Mouse (Mus musculus) forebrain, postnatal 0 days (tissue): ENCODE data around the gene Tmem178. TPM values are rescaled to one million over a fixed set of nuclear protein-coding genes. Genes with fewer than 3 reads are reported as not detected.

Experiments used
- ATAC-seq: fragments of 200-750 bp; cut with Nextera tagmentation; 2 replicates; pipeline ENCODE4 v1.8.0; 2017; ENCODE audit warnings: mild to moderate bottlenecking, moderate library complexity
- DNase-seq: peaks from one replicate; pipeline ENCODE4 v3.0.0-alpha.2; 2015
- H3K27ac ChIP-seq: fragments of 300-500 bp; sonication (generic); 2 replicates; pipeline ENCODE4 v1.5.1; 2014; ENCODE audit warnings: low read depth, mild to moderate bottlenecking, antibody characterized with exemption, low read length, moderate library complexity, mixed read lengths
- H3K27me3 ChIP-seq: fragments of 300-500 bp; sonication (generic); 2 replicates; pipeline ENCODE4 v1.6.1; 2014; ENCODE audit warnings: mild to moderate bottlenecking, low read length, mixed read lengths; ENCODE audit not compliant: insufficient read depth
- H3K36me3 ChIP-seq: fragments of 300-500 bp; sonication (generic); 2 replicates; pipeline ENCODE4 v1.6.1; 2014; ENCODE audit warnings: mild to moderate bottlenecking, moderate library complexity; ENCODE audit not compliant: insufficient read depth
- H3K4me1 ChIP-seq: fragments of 300-500 bp; sonication (generic); 2 replicates; pipeline ENCODE4 v1.6.1; 2014; ENCODE audit warnings: antibody characterized with exemption; ENCODE audit not compliant: insufficient read depth
- H3K4me2 ChIP-seq: fragments of 300-500 bp; sonication (generic); 2 replicates; pipeline ENCODE4 v1.6.1; 2014; ENCODE audit warnings: low read depth, mild to moderate bottlenecking, moderate library complexity
- H3K4me3 ChIP-seq: fragments of 300-500 bp; sonication (generic); 2 replicates; pipeline ENCODE4 v1.5.1; 2014; ENCODE audit warnings: low read depth, low read length, mixed read lengths
- H3K9ac ChIP-seq: fragments of 300-500 bp; sonication (generic); 2 replicates; pipeline ENCODE4 v1.6.1; 2014; ENCODE audit warnings: mild to moderate bottlenecking
- H3K9me3 ChIP-seq: fragments of 300-500 bp; sonication (generic); 2 replicates; pipeline ENCODE4 v1.6.1; 2016; ENCODE audit warnings: low read length
- CTCF ChIP-seq: sonication (generic); IDR thresholded peaks from 2 replicates; pipeline ENCODE4 v1.5.1; 2016; ENCODE audit warnings: antibody characterized with exemption, control low read depth, low read depth
- WGBS: fragments of 180-500 bp; shearing (Covaris S2); extraction: QIAGEN DNeasy Blood & Tissue Kit; methylation state at CpG from one replicate; pipeline ENCODE4 v1.1.7; 2014; 5-methylcytosine and 5-hydroxymethylcytosine counted together
- polyA plus RNA-seq: library from polyadenylated mRNA; unstranded; fragments of >200 nt; fragmentation: Nextera tagmentation; extraction: Ambion mirVana; gene quantifications from 2 replicates; pipeline ENCODE4 v1.2.1, GENCODE M21; 2015
- total RNA-seq: library from RNA; depleted of rRNA; stranded (reverse); fragments of >200 nt; gene quantifications from 2 replicates; pipeline ENCODE4 v1.2.3, GENCODE M21; 2014

Tmem178 gene
- total and polyA plus RNA-seq, 2 experiments from 2014 or later = 33.3 to 34.0 TPM

DNA sequence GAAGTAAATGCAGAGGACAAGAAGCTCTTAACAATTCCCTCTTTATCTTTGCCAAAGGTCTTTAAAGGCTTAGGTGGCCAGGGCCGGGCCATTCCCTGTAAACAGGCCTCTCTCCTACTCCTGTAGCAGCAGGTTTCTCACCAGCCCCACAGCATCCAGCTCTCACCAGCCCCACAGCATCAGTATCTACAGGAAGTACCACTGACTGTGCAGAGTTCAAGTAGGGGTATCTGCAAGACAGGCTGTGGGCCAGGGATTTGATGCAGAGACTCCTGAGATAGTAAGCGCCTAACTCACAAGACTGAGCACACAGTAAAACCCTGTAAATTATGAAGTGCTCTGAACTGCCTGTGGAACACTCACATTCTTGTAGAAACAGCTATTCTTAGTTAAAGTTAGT is 88.5 kb downstream of the Tmem178 start:
- no peak for TF ChIP-seq CTCF
- Histone ChIP-seq H3K4me1 (no peaks in the 10 kb centered on the region), H3K9me3 (no peaks in the 10 kb centered on the region), H3K27ac (no peak overlapping the region), H3K9ac (no peak overlapping the region), H3K27me3 (no peaks in the 10 kb centered on the region), H3K36me3 (peaks cover 20% of the 10 kb centered on the region), H3K4me3 (no peak overlapping the region), H3K4me2 (no peak overlapping the region)
- DNase-seq (no peak), ATAC-seq (no peak)
- WGBS = 77% methylated on average over 2 of the region's 2 CpGs

DNA sequence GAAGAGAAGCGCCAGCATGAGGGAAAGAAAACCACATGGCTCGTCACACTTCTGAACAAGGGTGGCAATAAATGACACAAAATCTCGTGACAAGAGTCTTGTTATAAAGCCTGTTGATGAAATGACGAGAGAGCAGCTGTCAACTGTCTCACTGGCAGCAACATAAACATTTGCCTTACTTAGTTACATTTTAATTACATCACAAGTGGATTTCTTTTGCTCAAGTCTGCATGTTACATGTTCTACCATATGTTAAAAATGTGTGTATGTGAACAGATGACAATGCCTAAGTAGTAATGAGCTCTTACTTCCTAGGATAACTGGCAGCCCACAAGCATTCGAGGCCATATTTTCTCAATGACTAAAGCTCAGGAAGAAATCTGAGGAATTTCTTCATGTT is 90.9 kb downstream of the Tmem178 start:
- no peaks in the 10 kb centered on the region for H3K4me1 ChIP-seq
- no peak overlapping the region for H3K27ac ChIP-seq
- no peak overlapping the region for H3K4me2 ChIP-seq
- no peaks in the 10 kb centered on the region for H3K27me3 ChIP-seq
- DNase-seq (peak; percentile 32), ATAC-seq (peak; percentile 65; the same call in 1 of the 2 replicates)
- H3K36me3 ChIP-seq = peaks cover 17% of the 10 kb centered on the region
- WGBS = 53% methylated on average over 5 of the region's 5 CpGs
- H3K9me3 ChIP-seq = no peaks in the 10 kb centered on the region
- TF ChIP-seq CTCF = no peak
- H3K4me3 ChIP-seq = no peak overlapping the region
- H3K9ac ChIP-seq = no peak overlapping the region

DNA sequence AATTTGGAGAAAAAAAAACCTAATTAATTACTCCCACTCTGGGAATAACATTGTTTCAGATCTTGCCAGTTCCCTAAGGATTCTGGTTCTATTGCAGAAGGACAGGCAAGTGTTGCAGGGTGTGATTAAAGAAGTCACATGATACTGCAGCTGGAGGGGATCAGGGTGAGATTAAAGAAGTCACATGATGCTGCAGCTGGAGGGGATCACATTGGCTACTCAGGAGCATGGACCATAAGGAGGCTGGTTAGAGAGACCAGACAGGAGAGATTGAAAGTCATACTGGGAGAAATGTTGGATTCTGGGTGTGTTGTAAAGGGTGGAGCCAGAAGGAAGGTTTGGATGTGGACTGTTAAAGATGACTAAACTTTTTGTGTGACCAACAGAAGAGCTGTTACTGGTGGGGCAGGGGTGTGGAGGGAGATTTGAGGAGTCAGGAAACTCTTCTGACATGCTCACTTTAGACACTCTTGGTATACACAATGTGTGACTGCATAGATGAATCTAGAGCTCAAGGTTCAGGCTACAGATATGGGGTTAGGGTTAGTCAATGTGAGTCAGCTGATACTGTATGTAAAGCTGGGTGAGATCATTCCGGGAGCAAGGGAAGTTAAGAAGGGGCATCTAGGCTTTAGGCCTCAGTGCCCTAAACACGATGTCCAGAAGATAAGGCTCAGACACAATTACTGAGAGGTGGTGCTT is 94.4 kb downstream of the Tmem178 start:
- no peaks in the 10 kb centered on the region for H3K27me3 ChIP-seq
- DNase-seq (no peak), ATAC-seq (no peak)
- peaks cover 15% of the 10 kb centered on the region for H3K36me3 ChIP-seq
- WGBS = 95% methylated on average over 2 of the region's 2 CpGs
- no peaks in the 10 kb centered on the region for H3K9me3 ChIP-seq
- no peak overlapping the region for H3K9ac ChIP-seq
- H3K4me2 ChIP-seq = no peak overlapping the region
- TF ChIP-seq CTCF = no peak
- no peak overlapping the region for H3K4me3 ChIP-seq
- no peaks in the 10 kb centered on the region for H3K4me1 ChIP-seq
- H3K27ac ChIP-seq = no peak overlapping the region

DNA sequence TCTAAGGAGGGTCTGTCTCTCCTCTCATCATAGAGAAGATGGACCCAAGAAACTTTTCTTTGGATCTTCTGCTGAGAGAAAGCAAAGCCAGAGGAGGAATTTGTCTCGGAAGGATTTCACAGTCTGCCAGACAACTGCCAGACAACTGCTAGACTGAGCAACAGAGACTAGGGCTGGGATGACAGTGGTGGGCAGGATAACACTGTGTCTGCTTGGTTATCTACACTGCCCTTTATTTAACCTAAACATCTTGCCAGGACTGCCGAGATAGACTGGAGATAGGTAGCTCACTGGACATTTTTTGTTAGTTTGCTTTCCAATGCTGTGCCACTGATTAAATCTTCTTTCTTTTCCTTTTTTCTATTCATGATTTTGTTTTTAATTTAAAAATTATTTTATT is 97.2 kb downstream of the Tmem178 start:
- no peak for TF ChIP-seq CTCF
- Histone ChIP-seq H3K4me3 (no peak overlapping the region), H3K9ac (no peak overlapping the region), H3K27ac (no peak overlapping the region), H3K4me2 (no peak overlapping the region), H3K4me1 (no peaks in the 10 kb centered on the region), H3K27me3 (no peaks in the 10 kb centered on the region), H3K36me3 (peaks cover 15% of the 10 kb centered on the region), H3K9me3 (no peaks in the 10 kb centered on the region)
- ATAC-seq (no peak), DNase-seq (no peak)
- WGBS = 83% methylated on average over 2 of the region's 2 CpGs

DNA sequence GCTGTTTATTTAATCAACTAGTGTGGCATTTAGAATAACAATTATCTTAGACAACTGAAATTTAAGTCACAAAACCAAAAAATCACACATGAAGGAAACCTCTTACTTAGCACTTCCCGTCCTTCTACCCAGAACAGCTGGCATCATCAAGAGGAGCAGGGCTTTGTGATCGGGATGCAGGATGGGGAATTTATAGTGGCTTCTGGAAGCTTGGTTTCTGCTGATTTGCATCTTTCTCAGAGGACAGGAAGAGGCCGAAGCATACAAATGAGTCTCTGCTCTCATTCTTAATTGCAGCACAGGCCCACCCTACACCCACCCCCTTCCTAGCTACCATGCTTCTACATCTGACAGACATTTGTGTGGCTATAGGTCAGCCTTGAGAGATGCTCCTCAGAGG is 99.9 kb downstream of the Tmem178 start:
- H3K4me3 ChIP-seq = no peak overlapping the region
- peaks cover 6% of the 10 kb centered on the region; the same call in 1 of the 2 replicates for H3K36me3 ChIP-seq
- H3K27me3 ChIP-seq = no peaks in the 10 kb centered on the region
- ATAC-seq = peak; percentile 67
- H3K27ac ChIP-seq = peak overlapping the region; percentile 21; the same call in 1 of the 2 replicates
- WGBS = 59% methylated on average over 3 of the region's 3 CpGs
- H3K9ac ChIP-seq = no peak overlapping the region
- peak; percentile 15 for DNase-seq
- H3K9me3 ChIP-seq = no peaks in the 10 kb centered on the region
- no peak for TF ChIP-seq CTCF
- no peaks in the 10 kb centered on the region for H3K4me1 ChIP-seq
- no peak overlapping the region for H3K4me2 ChIP-seq

DNA sequence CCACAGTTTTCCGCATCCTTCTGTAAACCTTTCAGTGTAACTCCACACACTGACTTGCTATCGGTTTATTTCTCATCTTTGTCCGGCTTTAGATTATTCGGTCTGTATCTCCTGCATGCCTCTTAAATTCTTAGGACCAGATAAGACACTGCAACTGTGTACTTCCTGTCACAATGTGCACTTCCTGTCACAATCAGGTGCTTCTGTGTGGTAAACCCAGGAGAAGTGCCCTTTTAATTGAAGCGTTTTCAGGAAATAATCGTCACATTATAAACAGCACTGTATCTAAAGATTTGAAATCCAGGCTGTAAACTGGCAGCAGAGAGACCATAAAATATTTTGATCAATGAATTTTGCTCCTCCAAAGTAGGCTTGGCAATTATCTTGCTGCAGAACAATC is 100.7 kb downstream of the Tmem178 start:
- H3K4me1 ChIP-seq = no peaks in the 10 kb centered on the region
- peaks cover 6% of the 10 kb centered on the region for H3K36me3 ChIP-seq
- no peak overlapping the region for H3K4me3 ChIP-seq
- no peak overlapping the region for H3K9ac ChIP-seq
- no peak overlapping the region for H3K27ac ChIP-seq
- no peak for TF ChIP-seq CTCF
- ATAC-seq (no peak), DNase-seq (no peak)
- H3K27me3 ChIP-seq = no peaks in the 10 kb centered on the region
- WGBS = 95% methylated on average over 6 of the region's 6 CpGs
- H3K9me3 ChIP-seq = no peaks in the 10 kb centered on the region
- no peak overlapping the region for H3K4me2 ChIP-seq

DNA sequence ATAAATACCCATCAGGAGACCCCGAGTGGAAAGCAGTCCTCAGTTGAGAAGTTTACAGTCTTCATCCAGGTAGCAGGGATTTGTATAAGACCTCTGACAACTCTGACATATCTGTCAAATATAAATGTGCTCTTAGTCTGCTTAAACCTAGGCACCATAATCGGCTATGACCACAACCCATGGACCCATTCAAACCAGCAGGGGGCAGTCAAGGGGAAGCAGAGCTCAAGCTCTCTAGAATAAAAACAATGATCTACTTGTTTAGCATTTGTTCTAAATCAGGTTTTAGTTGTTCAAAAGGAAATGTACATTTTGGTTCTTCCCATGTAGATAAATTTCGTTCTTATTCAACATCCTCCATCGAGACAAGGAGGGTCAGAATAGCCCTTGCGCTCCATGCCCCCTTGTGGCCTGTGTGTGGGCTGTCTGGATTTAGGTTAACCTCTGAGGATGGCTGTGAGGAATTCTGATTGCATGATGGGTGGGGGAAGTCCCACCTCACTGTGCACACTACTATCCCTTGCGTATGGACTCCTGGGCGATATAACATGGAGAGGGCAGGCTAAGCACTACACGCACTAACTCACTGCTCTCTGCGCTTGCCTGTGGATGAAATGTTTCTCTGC is 101.2 kb downstream of the Tmem178 start:
- DNase-seq = no peak
- Histone ChIP-seq H3K9ac (no peak overlapping the region), H3K36me3 (peaks cover 10% of the 10 kb centered on the region), H3K4me3 (no peak overlapping the region), H3K4me2 (no peak overlapping the region), H3K4me1 (no peaks in the 10 kb centered on the region), H3K27ac (no peak overlapping the region), H3K27me3 (no peaks in the 10 kb centered on the region), H3K9me3 (no peaks in the 10 kb centered on the region)
- ATAC-seq = no peak
- peak; percentile 16; the same call in 1 of the 2 replicates for TF ChIP-seq CTCF
- 92% methylated on average over 9 of the region's 9 CpGs for WGBS
